Mouse (Mus musculus): ENCODE data around the gene Dnajb5.

- TF ChIP-seq FLI1 (IDR thresholded peaks at IDR 0.05; ENCODE audit: low read length) = no peak
- TF ChIP-seq GATA1 (IDR thresholded peaks at IDR 0.05; ENCODE audit: borderline replicate concordance, low read length) = no peak
These were observed 4.6 kb upstream of the Dnajb5 start for GRCm38 (mm10) chr4:42945043-42945442.

Data from megakaryocyte, embryonic 14.5 days (primary cell).